Mouse (Mus musculus): ENCODE measurements around the gene Sdhc. TPM values are rescaled to one million over a fixed set of nuclear protein-coding genes. Genes with fewer than 3 reads are reported as not detected.
"Not testable (repeated sequence)": the region's sequence is repeated elsewhere in the genome, so short reads cannot be mapped to it uniquely, and the experiment has no call there.

Sdhc gene
- total and polyA plus RNA-seq, 3 experiments = 156 to 526 (median 415) TPM

- no peak for DNase-seq
Observed at GRCm38 (mm10) chr1:171169913-171170312, 19.5 kb upstream of the Sdhc start.

GRCm38 (mm10) chr1:171168906-171169305 lies 18.5 kb upstream of the Sdhc start:
- no peak for DNase-seq

GRCm38 (mm10) chr1:171165629-171166345 lies 15.4 kb upstream of the Sdhc start:
- DNase-seq = no peak

- no peak for DNase-seq
Observed at GRCm38 (mm10) chr1:171164258-171164657, 13.9 kb upstream of the Sdhc start.

- peak; percentile 47 for DNase-seq
Observed at GRCm38 (mm10) chr1:171162526-171162925, 12.1 kb upstream of the Sdhc start.

- DNase-seq = peak; percentile 34
Observed at GRCm38 (mm10) chr1:171159485-171159975, 9.1 kb upstream of the Sdhc start.

- no peak for DNase-seq
Observed at GRCm38 (mm10) chr1:171157965-171158364, 7.6 kb upstream of the Sdhc start.

GRCm38 (mm10) chr1:171156644-171157043 lies 6.2 kb upstream of the Sdhc start:
- no peak for DNase-seq

GRCm38 (mm10) chr1:171151966-171152365 lies 1.6 kb upstream of the Sdhc start:
- DNase-seq = no peak

GRCm38 (mm10) chr1:171150838-171151391 lies 512 bp upstream of the Sdhc start:
- peak; percentile 41 for DNase-seq

GRCm38 (mm10) chr1:171142981-171143380 lies 7.4 kb downstream of the Sdhc start:
- DNase-seq = not testable (repeated sequence)

- DNase-seq = not testable (repeated sequence)
Observed at GRCm38 (mm10) chr1:171137486-171138155, 12.8 kb downstream of the Sdhc start.

- no peak for DNase-seq
Observed at GRCm38 (mm10) chr1:171135600-171135999, 14.8 kb downstream of the Sdhc start.

GRCm38 (mm10) chr1:171130971-171131370 lies 19.4 kb downstream of the Sdhc start:
- DNase-seq = no peak

- DNase-seq = peak; percentile 28
Observed at GRCm38 (mm10) chr1:171129251-171129650, 21.2 kb downstream of the Sdhc start.

- DNase-seq = no peak
Observed at GRCm38 (mm10) chr1:171124398-171124797, 26.0 kb downstream of the Sdhc start.

- DNase-seq = peak; percentile 60
Observed at GRCm38 (mm10) chr1:171122932-171123331, 27.5 kb downstream of the Sdhc start.

GRCm38 (mm10) chr1:171121839-171122238 lies 28.6 kb downstream of the Sdhc start:
- DNase-seq = no peak

GRCm38 (mm10) chr1:171120893-171121292 lies 29.5 kb downstream of the Sdhc start:
- no peak for DNase-seq

GRCm38 (mm10) chr1:171119405-171119804 lies 31.0 kb downstream of the Sdhc start:
- DNase-seq = no peak

GRCm38 (mm10) chr1:171118996-171119395 lies 31.4 kb downstream of the Sdhc start:
- no peak for DNase-seq

GRCm38 (mm10) chr1:171118269-171118684 lies 32.1 kb downstream of the Sdhc start:
- DNase-seq = peak; percentile 69

GRCm38 (mm10) chr1:171116280-171116679 lies 34.1 kb downstream of the Sdhc start:
- DNase-seq = no peak
